Mouse (Mus musculus) heart, adult 8-10 months (tissue): ENCODE results near the gene Bend4. TPM values are rescaled to one million over a fixed set of nuclear protein-coding genes. Genes with fewer than 3 reads are reported as not detected.

ENCODE experiments used
- DNase-seq: peaks from one replicate; pipeline ENCODE4 v3.0.0; 2022; ENCODE audit warnings: low spot score
- total RNA-seq, 4 experiments: library from RNA; stranded (reverse); gene quantifications; 2 replicates each; pipeline ENCODE4 v1.2.4; 2022

The Bend4 gene
- total RNA-seq: 1 to 10 TPM; 2.6 to 3.4 (median 2.8) TPM

- peak; percentile 20 for DNase-seq
These were observed at the start of gene Bend4 for GRCm38 (mm10) chr5:67427443-67428360. Gene Bend4 (minus strand): TSS chr5:67428310.

GRCm38 (mm10) chr5:67473723-67474122 is 45.6 kb upstream of the Bend4 start:
- no peak for DNase-seq

- DNase-seq: no peak
These were observed 45.0 kb upstream of the Bend4 start for GRCm38 (mm10) chr5:67473094-67473493.

- DNase-seq: no peak
These were observed 38.9 kb upstream of the Bend4 start for GRCm38 (mm10) chr5:67466866-67467530.

GRCm38 (mm10) chr5:67464899-67465298 is 36.8 kb upstream of the Bend4 start:
- no peak for DNase-seq

GRCm38 (mm10) chr5:67463636-67464035 is 35.5 kb upstream of the Bend4 start:
- DNase-seq: no peak

GRCm38 (mm10) chr5:67462331-67462730 is 34.2 kb upstream of the Bend4 start:
- no peak for DNase-seq

GRCm38 (mm10) chr5:67456841-67457240 is 28.7 kb upstream of the Bend4 start:
- no peak for DNase-seq

- no peak for DNase-seq
These were observed 26.2 kb upstream of the Bend4 start for GRCm38 (mm10) chr5:67454282-67454681.

GRCm38 (mm10) chr5:67449957-67450630 is 22.0 kb upstream of the Bend4 start:
- DNase-seq: no peak

- no peak for DNase-seq
These were observed 18.4 kb upstream of the Bend4 start for GRCm38 (mm10) chr5:67446526-67446925.

- no peak for DNase-seq
These were observed 16.3 kb upstream of the Bend4 start for GRCm38 (mm10) chr5:67444217-67445050.

- no peak for DNase-seq
These were observed 14.8 kb upstream of the Bend4 start for GRCm38 (mm10) chr5:67442813-67443450.

- no peak for DNase-seq
These were observed 12.5 kb upstream of the Bend4 start for GRCm38 (mm10) chr5:67440563-67440962.

GRCm38 (mm10) chr5:67437403-67437802 is 9.3 kb upstream of the Bend4 start:
- no peak for DNase-seq

- DNase-seq: no peak
These were observed 1.4 kb downstream of the Bend4 start for GRCm38 (mm10) chr5:67426478-67427442.

- no peak for DNase-seq
These were observed 2.1 kb downstream of the Bend4 start for GRCm38 (mm10) chr5:67426011-67426410.

GRCm38 (mm10) chr5:67424636-67425035 is 3.5 kb downstream of the Bend4 start:
- no peak for DNase-seq

GRCm38 (mm10) chr5:67423963-67424362 is 4.1 kb downstream of the Bend4 start:
- DNase-seq: no peak

- no peak for DNase-seq
These were observed 4.8 kb downstream of the Bend4 start for GRCm38 (mm10) chr5:67423326-67423725.
